Mouse (Mus musculus) heart, embryonic 13.5 days (tissue): ENCODE data around the gene Asic5. TPM values are rescaled to one million over a fixed set of nuclear protein-coding genes. Genes with fewer than 3 reads are reported as not detected.

Experiments
- ATAC-seq: fragments of 200-750 bp; cut with Nextera tagmentation; 2 replicates; pipeline ENCODE4 v1.8.0; 2017; ENCODE audit warnings: moderate TSS enrichment; ENCODE audit not compliant: insufficient number of reproducible peaks, low FRiP score, low TSS enrichment; ENCODE audit errors: extremely low read depth
- H3K27ac ChIP-seq: fragments of 300-500 bp; sonication (generic); replicated peaks from 2 replicates; pipeline ENCODE4 v1.5.1; 2015; ENCODE audit warnings: moderate library complexity, mild to moderate bottlenecking, inconsistent platforms
- H3K27me3 ChIP-seq: fragments of 300-500 bp; sonication (generic); replicated peaks from 2 replicates; pipeline ENCODE4 v1.6.1; 2015; ENCODE audit warnings: mild to moderate bottlenecking, inconsistent platforms
- H3K36me3 ChIP-seq: fragments of 300-500 bp; sonication (generic); 2 replicates; pipeline ENCODE4 v1.6.1; 2015; ENCODE audit warnings: mild to moderate bottlenecking, inconsistent platforms
- H3K4me1 ChIP-seq: fragments of 300-500 bp; sonication (generic); 2 replicates; pipeline ENCODE4 v1.6.1; 2015; ENCODE audit warnings: inconsistent platforms
- H3K4me2 ChIP-seq: fragments of 300-500 bp; sonication (generic); 2 replicates; pipeline ENCODE4 v1.6.1; 2015; ENCODE audit warnings: inconsistent platforms, mild to moderate bottlenecking, moderate library complexity
- H3K4me3 ChIP-seq: fragments of 300-500 bp; sonication (generic); 2 replicates; pipeline ENCODE4 v1.5.1; 2015; ENCODE audit warnings: moderate library complexity, mild to moderate bottlenecking, inconsistent platforms
- H3K9ac ChIP-seq: fragments of 300-500 bp; sonication (generic); 2 replicates; pipeline ENCODE4 v1.6.1; 2015; ENCODE audit warnings: inconsistent platforms, mild to moderate bottlenecking, moderate library complexity
- H3K9me3 ChIP-seq: fragments of 300-500 bp; sonication (generic); 2 replicates; pipeline ENCODE4 v1.6.1; 2016; ENCODE audit warnings: inconsistent platforms
- WGBS: fragments of 180-500 bp; shearing (Covaris S2); methylation state at CpG from one replicate; pipeline ENCODE4 v1.1.7; 2015; ENCODE audit warnings: mixed read lengths; 5-methylcytosine and 5-hydroxymethylcytosine counted together
- polyA plus RNA-seq: library from polyadenylated mRNA; unstranded; fragments of >200 nt; fragmentation: Nextera tagmentation; extraction: Ambion mirVana; gene quantifications from 2 replicates; pipeline ENCODE4 v1.2.1, GENCODE M21; 2015

Gene Asic5
- not detected in 2 replicates for polyA plus RNA-seq

DNA sequence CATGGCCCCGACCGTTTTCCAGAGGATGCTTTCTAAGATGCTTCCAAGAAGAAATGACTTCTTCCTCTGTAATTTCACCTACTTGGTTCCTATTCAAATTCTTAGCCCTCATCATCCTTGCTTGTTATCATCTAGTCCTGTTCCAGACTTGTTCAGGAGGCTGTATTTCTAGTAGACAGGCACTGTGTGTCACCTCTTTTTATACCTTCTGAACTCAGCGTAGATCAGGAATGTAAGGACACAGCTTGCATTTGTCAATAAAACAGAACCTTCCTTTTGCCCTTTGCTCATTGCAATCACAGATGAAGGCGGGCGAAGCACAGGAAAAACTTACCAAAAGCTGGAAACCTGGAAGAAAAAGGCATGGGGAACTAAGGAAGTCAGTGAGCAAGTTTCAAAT is at the start of gene Asic5:
Gene Asic5, plus strand, starts transcription at position 301 of the 400 bp plus-strand sequence.
- 79% methylated on average over 5 of the region's 5 CpGs for WGBS
- H3K36me3 ChIP-seq: no peaks in the 10 kb centered on the region
- no peak within 1 kb of the TSS for H3K9ac ChIP-seq
- no peak for ATAC-seq
- no peaks in the 10 kb centered on the region for H3K9me3 ChIP-seq
- peaks cover 12% of the 10 kb centered on the region; the same call in 1 of the 2 replicates for H3K4me1 ChIP-seq
- no peak within 1 kb of the TSS for H3K27ac ChIP-seq
- H3K4me3 ChIP-seq: no peak within 1 kb of the TSS
- no peaks in the 10 kb centered on the region for H3K27me3 ChIP-seq
- H3K4me2 ChIP-seq: no peak within 1 kb of the TSS

- no peak overlapping the region for H3K9ac ChIP-seq
- H3K4me3 ChIP-seq: peak overlapping the region; percentile 91
- 72% methylated on average over 4 of the region's 4 CpGs for WGBS
- no peak overlapping the region for H3K27ac ChIP-seq
- H3K9me3 ChIP-seq: no peaks in the 10 kb centered on the region
- no peaks in the 10 kb centered on the region for H3K27me3 ChIP-seq
- no peaks in the 10 kb centered on the region for H3K36me3 ChIP-seq
- ATAC-seq: no peak
- H3K4me1 ChIP-seq: peaks cover 24% of the 10 kb centered on the region
- H3K4me2 ChIP-seq: peak overlapping the region; percentile 59
These were observed 48.7 kb upstream of the Asic5 start for GRCm38 (mm10) chr3:81933348-81933747.

DNA sequence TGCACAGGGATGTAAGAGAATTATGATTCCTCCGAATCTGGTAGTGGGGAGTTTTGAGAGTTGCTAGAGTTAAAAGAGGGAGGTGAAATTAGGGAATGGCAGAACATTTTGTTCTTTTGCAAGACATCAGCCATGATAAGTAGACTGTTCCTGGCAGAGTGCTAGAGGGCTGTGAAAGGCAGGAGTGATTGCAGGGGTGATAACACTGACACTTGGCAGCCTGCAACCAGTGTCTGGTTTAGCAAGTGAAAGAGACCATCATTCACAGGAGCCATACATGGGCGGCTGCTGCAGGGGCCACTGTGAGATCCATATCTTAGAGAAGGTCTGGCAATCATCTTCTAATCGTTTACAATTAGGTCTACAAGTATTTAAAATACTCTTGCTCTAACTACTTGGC is 43.2 kb upstream of the Asic5 start:
- Histone ChIP-seq H3K4me3 (no peak overlapping the region), H3K36me3 (0 out of 2 replicates have a peak, but pooled peaks cover 8% of the 10 kb centered on the region), H3K27me3 (no peaks in the 10 kb centered on the region), H3K9ac (no peak overlapping the region), H3K9me3 (0 out of 2 replicates have a peak, but pooled peaks cover 3% of the 10 kb centered on the region), H3K4me1 (peaks cover 16% of the 10 kb centered on the region), H3K4me2 (no peak overlapping the region), H3K27ac (no peak overlapping the region)
- ATAC-seq: no peak
- WGBS: 27% methylated on average over 3 of the region's 3 CpGs

DNA sequence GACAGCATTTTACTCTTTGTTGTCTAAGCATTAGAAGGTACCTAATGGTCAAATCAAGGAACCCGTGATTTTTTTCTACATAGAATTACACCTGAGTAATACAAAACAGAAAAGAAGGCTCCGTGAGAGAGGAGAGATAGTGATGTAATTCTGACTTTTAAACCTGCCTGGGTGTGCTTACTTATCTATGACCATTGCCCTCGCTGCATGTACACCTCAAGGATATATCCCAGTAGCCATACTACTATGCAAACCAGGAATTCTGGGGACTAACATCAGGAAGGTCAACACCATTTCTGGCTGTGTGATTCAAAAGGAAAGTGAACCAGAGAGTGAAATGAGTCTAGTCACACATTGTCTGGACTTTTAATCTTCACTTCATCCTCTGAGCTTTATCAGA is 39.7 kb upstream of the Asic5 start:
- no peak for ATAC-seq
- WGBS: 75% methylated on average over 3 of the region's 3 CpGs

GRCm38 (mm10) chr3:81943097-81943496 is 39.0 kb upstream of the Asic5 start:
- ATAC-seq: no peak

More for the DNA sequence above, 39.7 kb upstream of the Asic5 start:
- Histone ChIP-seq H3K36me3 (peaks cover 16% of the 10 kb centered on the region; the same call in 1 of the 2 replicates), H3K4me3 (no peak overlapping the region), H3K27me3 (no peaks in the 10 kb centered on the region), H3K27ac (no peak overlapping the region), H3K9me3 (0 out of 2 replicates have a peak, but pooled peaks cover 3% of the 10 kb centered on the region), H3K4me2 (no peak overlapping the region), H3K9ac (no peak overlapping the region), H3K4me1 (peaks cover 6% of the 10 kb centered on the region)

DNA sequence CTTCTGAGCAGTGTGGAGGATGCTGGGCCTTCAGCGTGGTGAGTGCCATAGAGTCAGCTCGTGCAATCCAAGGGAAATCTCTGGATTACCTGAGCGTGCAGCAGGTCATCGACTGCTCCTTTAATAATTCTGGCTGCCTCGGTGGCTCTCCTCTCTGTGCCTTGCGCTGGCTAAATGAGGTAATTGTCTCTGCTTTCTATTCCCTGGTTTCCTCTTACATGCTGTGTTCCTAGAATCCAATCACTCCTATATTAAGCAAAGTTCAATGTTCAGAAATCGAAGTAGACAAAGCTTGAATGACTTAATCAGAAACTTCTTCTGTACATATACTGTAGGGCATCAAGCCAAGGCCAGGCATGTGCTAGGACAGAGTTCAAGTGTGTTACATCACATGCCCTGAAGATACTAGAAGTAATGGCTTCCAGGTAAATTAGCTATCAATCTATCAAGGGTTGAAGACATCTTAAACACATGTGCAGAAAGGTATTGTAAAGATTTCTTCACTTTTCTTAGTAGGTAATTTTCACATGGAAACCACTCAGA is 37.2 kb upstream of the Asic5 start:
- Histone ChIP-seq H3K27ac (no peak overlapping the region), H3K4me2 (no peak overlapping the region), H3K4me1 (no peaks in the 10 kb centered on the region), H3K9me3 (0 out of 2 replicates have a peak, but pooled peaks cover 3% of the 10 kb centered on the region), H3K9ac (no peak overlapping the region), H3K27me3 (no peaks in the 10 kb centered on the region), H3K4me3 (no peak overlapping the region), H3K36me3 (peaks cover 16% of the 10 kb centered on the region; the same call in 1 of the 2 replicates)
- 86% methylated on average over 7 of the region's 7 CpGs for WGBS
- no peak for ATAC-seq

More at GRCm38 (mm10) chr3:81943097-81943496, 39.0 kb upstream of the Asic5 start:
- H3K4me1 ChIP-seq: peaks cover 6% of the 10 kb centered on the region
- no peak overlapping the region for H3K4me2 ChIP-seq
- no peak overlapping the region for H3K9ac ChIP-seq
- no peak overlapping the region for H3K27ac ChIP-seq
- no peak overlapping the region for H3K4me3 ChIP-seq
- no peaks in the 10 kb centered on the region for H3K27me3 ChIP-seq
- peaks cover 16% of the 10 kb centered on the region; the same call in 1 of the 2 replicates for H3K36me3 ChIP-seq
- 0 out of 2 replicates have a peak, but pooled peaks cover 3% of the 10 kb centered on the region for H3K9me3 ChIP-seq
- 81% methylated on average over 3 of the region's 3 CpGs for WGBS

DNA sequence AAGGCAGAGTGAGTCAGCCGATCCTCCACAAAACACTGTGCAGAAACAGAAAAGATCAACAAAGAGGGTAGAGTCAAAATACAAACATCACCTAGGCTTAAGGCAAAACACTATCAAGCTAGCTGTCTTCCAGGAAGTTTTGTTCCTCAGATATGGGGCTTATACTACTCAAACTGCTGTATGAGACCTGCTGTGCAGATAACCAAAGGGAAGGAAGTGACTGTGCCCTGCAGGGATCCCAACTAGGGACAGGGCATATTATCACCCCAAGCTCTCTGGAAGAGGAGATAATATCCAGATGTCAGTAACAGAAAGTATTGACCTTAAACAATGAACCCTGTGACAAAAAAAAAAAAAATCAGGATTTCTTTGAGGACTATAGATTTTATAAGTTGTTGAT is 33.0 kb upstream of the Asic5 start:
- peaks cover 8% of the 10 kb centered on the region; the same call in 1 of the 2 replicates for H3K36me3 ChIP-seq
- H3K27me3 ChIP-seq: no peaks in the 10 kb centered on the region
- 52% methylated on average over 1 of the region's 1 CpGs for WGBS
- no peaks in the 10 kb centered on the region for H3K9me3 ChIP-seq
- H3K27ac ChIP-seq: no peak overlapping the region
- no peak overlapping the region for H3K9ac ChIP-seq
- no peak for ATAC-seq
- H3K4me2 ChIP-seq: no peak overlapping the region
- no peaks in the 10 kb centered on the region for H3K4me1 ChIP-seq
- H3K4me3 ChIP-seq: no peak overlapping the region

GRCm38 (mm10) chr3:81951785-81952184 is 30.3 kb upstream of the Asic5 start:
- Histone ChIP-seq H3K9me3 (no peaks in the 10 kb centered on the region), H3K4me1 (no peaks in the 10 kb centered on the region), H3K27me3 (no peaks in the 10 kb centered on the region), H3K27ac (no peak overlapping the region), H3K36me3 (0 out of 2 replicates have a peak, but pooled peaks cover 4% of the 10 kb centered on the region), H3K4me2 (no peak overlapping the region), H3K9ac (no peak overlapping the region), H3K4me3 (no peak overlapping the region)
- no peak for ATAC-seq
- WGBS: 71% methylated on average over 2 of the region's 2 CpGs

GRCm38 (mm10) chr3:81957484-81957883 is 24.6 kb upstream of the Asic5 start:
- Histone ChIP-seq H3K4me3 (no peak overlapping the region), H3K36me3 (0 out of 2 replicates have a peak, but pooled peaks cover 4% of the 10 kb centered on the region), H3K4me2 (no peak overlapping the region), H3K27me3 (no peaks in the 10 kb centered on the region), H3K4me1 (no peaks in the 10 kb centered on the region), H3K9me3 (no peaks in the 10 kb centered on the region), H3K9ac (no peak overlapping the region), H3K27ac (no peak overlapping the region)
- 86% methylated on average over 5 of the region's 5 CpGs for WGBS
- no peak for ATAC-seq

GRCm38 (mm10) chr3:81961336-81961735 is 20.8 kb upstream of the Asic5 start:
- no peak overlapping the region for H3K4me3 ChIP-seq
- no peaks in the 10 kb centered on the region for H3K9me3 ChIP-seq
- no peak overlapping the region for H3K4me2 ChIP-seq
- ATAC-seq: no peak
- WGBS: 56% methylated on average over 5 of the region's 5 CpGs
- no peak overlapping the region for H3K27ac ChIP-seq
- H3K9ac ChIP-seq: no peak overlapping the region
- H3K36me3 ChIP-seq: no peaks in the 10 kb centered on the region
- H3K4me1 ChIP-seq: no peaks in the 10 kb centered on the region
- no peaks in the 10 kb centered on the region for H3K27me3 ChIP-seq

DNA sequence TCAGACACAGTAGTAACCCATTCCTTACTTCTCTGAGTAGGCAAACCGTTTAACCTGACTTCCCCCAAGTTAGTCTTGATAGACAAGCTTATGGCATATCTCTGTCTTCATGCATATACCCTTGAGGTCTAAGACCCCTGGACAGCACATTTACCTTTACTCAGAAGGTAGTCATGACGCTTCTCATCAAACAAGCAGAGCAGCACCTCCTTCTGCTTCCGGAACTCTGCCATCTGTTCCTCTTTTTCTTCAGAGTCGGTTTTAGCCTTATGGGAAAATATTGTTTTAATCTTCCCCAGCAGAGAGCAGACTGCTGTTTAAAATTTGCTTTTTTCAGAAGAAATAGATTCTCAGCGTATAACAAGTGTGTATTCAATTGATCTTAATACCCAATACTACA is 18.3 kb upstream of the Asic5 start:
- H3K27me3 ChIP-seq: no peaks in the 10 kb centered on the region
- no peaks in the 10 kb centered on the region for H3K4me1 ChIP-seq
- no peaks in the 10 kb centered on the region for H3K9me3 ChIP-seq
- no peak overlapping the region for H3K9ac ChIP-seq
- no peaks in the 10 kb centered on the region for H3K36me3 ChIP-seq
- no peak overlapping the region for H3K4me2 ChIP-seq
- ATAC-seq: no peak
- WGBS: 77% methylated on average over 5 of the region's 5 CpGs
- no peak overlapping the region for H3K27ac ChIP-seq
- no peak overlapping the region for H3K4me3 ChIP-seq

DNA sequence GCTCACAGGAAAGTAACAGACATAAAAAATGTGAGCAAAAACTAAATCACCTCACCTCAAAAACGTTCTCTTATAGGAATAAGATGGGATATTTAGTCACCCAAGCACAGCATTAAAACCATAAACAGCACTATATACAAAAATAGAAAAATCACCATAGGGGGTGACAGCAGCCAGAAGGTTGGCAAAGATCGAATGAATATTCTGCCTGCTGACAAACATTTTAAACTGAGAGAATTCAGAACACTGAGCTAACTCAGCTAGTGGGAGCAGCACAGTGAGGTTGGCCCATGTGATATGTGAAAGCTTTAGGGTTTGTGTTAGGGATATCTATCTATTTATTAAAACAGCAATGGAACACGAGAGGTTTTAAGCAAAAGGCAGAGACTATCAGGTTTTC is 17.5 kb upstream of the Asic5 start:
- Histone ChIP-seq H3K9ac (no peak overlapping the region), H3K4me2 (no peak overlapping the region), H3K4me3 (no peak overlapping the region), H3K27ac (no peak overlapping the region), H3K36me3 (no peaks in the 10 kb centered on the region), H3K9me3 (no peaks in the 10 kb centered on the region), H3K27me3 (no peaks in the 10 kb centered on the region), H3K4me1 (no peaks in the 10 kb centered on the region)
- no peak for ATAC-seq
- 58% methylated on average over 3 of the region's 3 CpGs for WGBS
